Mouse (Mus musculus) layer of hippocampus, postnatal 14 days (tissue): Measurements from ENCODE around the gene Serpinc1. TPM values are rescaled to one million over a fixed set of nuclear protein-coding genes. Genes with fewer than 3 reads are reported as not detected.
"Not testable (repeated sequence)": the region's sequence is repeated elsewhere in the genome, so short reads cannot be mapped to it uniquely, and the experiment has no call there.

Experiments
- DNase-seq, 2 experiments: peaks; one replicate each; pipeline ENCODE4 v3.0.0; 2021 to 2022; ENCODE audit warnings: low spot score in 2 of 2, mixed read lengths in 1 of 2
- total RNA-seq, 2 experiments: library from RNA; stranded (reverse); gene quantifications; 2 replicates each; pipeline ENCODE4 v1.2.3; 2021

Serpinc1 gene
- total RNA-seq, 2 experiments from 2014 or later, result 0.48 to 0.58 TPM

GRCm38 (mm10) chr1:161016378-161016777 lies 38.0 kb downstream of the Serpinc1 start:
- no peak for DNase-seq

- DNase-seq, result no peak
Observed at GRCm38 (mm10) chr1:161020051-161020450, 41.7 kb downstream of the Serpinc1 start.

- DNase-seq, result no peak
Observed at GRCm38 (mm10) chr1:161025410-161026210, 47.2 kb downstream of the Serpinc1 start.

GRCm38 (mm10) chr1:161027196-161027595 lies 48.8 kb downstream of the Serpinc1 start:
- no peak for DNase-seq

- DNase-seq, result not testable (repeated sequence)
Observed at GRCm38 (mm10) chr1:161028427-161028826, 50.0 kb downstream of the Serpinc1 start.

- DNase-seq, result no peak
Observed at GRCm38 (mm10) chr1:161030058-161030457, 51.7 kb downstream of the Serpinc1 start.

GRCm38 (mm10) chr1:161031881-161032280 lies 53.5 kb downstream of the Serpinc1 start:
- DNase-seq, result no peak

- DNase-seq, result no peak
Observed at GRCm38 (mm10) chr1:161032345-161032744, 54.0 kb downstream of the Serpinc1 start.

GRCm38 (mm10) chr1:161033856-161034434 lies 55.6 kb downstream of the Serpinc1 start:
- no peak for DNase-seq

GRCm38 (mm10) chr1:161034435-161035280 lies 56.3 kb downstream of the Serpinc1 start, which contains the start of gene Zbtb37:
Gene Zbtb37 (minus strand): TSS chr1:161034849.
- DNase-seq, result peak; percentile 97 to 99

GRCm38 (mm10) chr1:161035281-161035785 lies 56.9 kb downstream of the Serpinc1 start:
- DNase-seq, result no peak

- peak in 1 of 2 experiments; percentile 38 for DNase-seq
Observed at GRCm38 (mm10) chr1:161035786-161036404, 57.5 kb downstream of the Serpinc1 start.

- DNase-seq, result no peak
Observed at GRCm38 (mm10) chr1:161036411-161036841, 58.0 kb downstream of the Serpinc1 start.

- no peak for DNase-seq
Observed at GRCm38 (mm10) chr1:161037026-161037425, 58.6 kb downstream of the Serpinc1 start.

- DNase-seq, result no peak
Observed at GRCm38 (mm10) chr1:161037599-161037998, 59.2 kb downstream of the Serpinc1 start.

GRCm38 (mm10) chr1:161038004-161038403 lies 59.6 kb downstream of the Serpinc1 start:
- no peak for DNase-seq

- DNase-seq, result no peak
Observed at GRCm38 (mm10) chr1:161038968-161039721, 60.8 kb downstream of the Serpinc1 start.

- DNase-seq, result peak; percentile 18 to 25
Observed at GRCm38 (mm10) chr1:161039741-161040425, 61.5 kb downstream of the Serpinc1 start.

- DNase-seq, result no peak
Observed at GRCm38 (mm10) chr1:161040426-161040770, 62.0 kb downstream of the Serpinc1 start.

GRCm38 (mm10) chr1:161040855-161041254 lies 62.5 kb downstream of the Serpinc1 start:
- DNase-seq, result no peak
